Mouse (Mus musculus) intestine, postnatal 0 days (tissue): ENCODE measurements around the gene Abracl. TPM values are rescaled to one million over a fixed set of nuclear protein-coding genes. Genes with fewer than 3 reads are reported as not detected.

Experiments used
- ATAC-seq: fragments of 200-750 bp; cut with Nextera tagmentation; 2 replicates; pipeline ENCODE4 v1.8.0; 2017; ENCODE audit warnings: mild to moderate bottlenecking, moderate TSS enrichment, moderate library complexity
- H3K27ac ChIP-seq: fragments of 300-500 bp; sonication (generic); 2 replicates; pipeline ENCODE4 v1.5.1; 2014; ENCODE audit warnings: mild to moderate bottlenecking, low read depth, low read length, moderate library complexity
- H3K27me3 ChIP-seq: fragments of 300-500 bp; sonication (generic); replicated peaks from 2 replicates; pipeline ENCODE4 v1.6.1; 2014; ENCODE audit warnings: low read length, mixed read lengths; ENCODE audit not compliant: control insufficient read depth, insufficient read depth
- H3K36me3 ChIP-seq: fragments of 300-500 bp; sonication (generic); 2 replicates; pipeline ENCODE4 v1.6.1; 2014; ENCODE audit warnings: mild to moderate bottlenecking, moderate library complexity; ENCODE audit not compliant: control insufficient read depth, insufficient read depth
- H3K4me1 ChIP-seq: fragments of 300-500 bp; sonication (generic); replicated peaks from 2 replicates; pipeline ENCODE4 v1.6.1; 2014; ENCODE audit warnings: antibody characterized with exemption, low read length, mixed read lengths; ENCODE audit not compliant: control insufficient read depth, insufficient read depth
- H3K4me2 ChIP-seq: fragments of 300-500 bp; sonication (generic); replicated peaks from 2 replicates; pipeline ENCODE4 v1.6.1; 2014; ENCODE audit warnings: low read depth, mild to moderate bottlenecking, moderate library complexity
- H3K4me3 ChIP-seq: fragments of 300-500 bp; sonication (generic); 2 replicates; pipeline ENCODE4 v1.5.1; 2014; ENCODE audit warnings: low read depth, low read length
- H3K9ac ChIP-seq: fragments of 300-500 bp; sonication (generic); 2 replicates; pipeline ENCODE4 v1.6.1; 2014; ENCODE audit warnings: mild to moderate bottlenecking, low read depth, low read length
- H3K9me3 ChIP-seq: fragments of 300-500 bp; sonication (generic); 2 replicates; pipeline ENCODE4 v1.6.1; 2016; ENCODE audit warnings: mixed run types; ENCODE audit not compliant: control insufficient read depth
- CTCF ChIP-seq: sonication (generic); IDR thresholded peaks from 2 replicates; pipeline ENCODE4 v1.5.1; 2016; ENCODE audit warnings: low read depth, mild to moderate bottlenecking, control low read depth, antibody characterized with exemption, moderate library complexity
- WGBS: fragments of 180-500 bp; shearing (Covaris S2); extraction: QIAGEN DNeasy Blood & Tissue Kit; methylation state at CpG from one replicate; pipeline ENCODE4 v1.1.7; 2014; 5-methylcytosine and 5-hydroxymethylcytosine counted together
- polyA plus RNA-seq: library from polyadenylated mRNA; unstranded; fragments of >200 nt; fragmentation: Nextera tagmentation; extraction: Ambion mirVana; gene quantifications from 2 replicates; pipeline ENCODE4 v1.2.1, GENCODE M21; 2015

The Abracl gene
- polyA plus RNA-seq, 1 experiment from 2014 or later: 243 TPM

DNA sequence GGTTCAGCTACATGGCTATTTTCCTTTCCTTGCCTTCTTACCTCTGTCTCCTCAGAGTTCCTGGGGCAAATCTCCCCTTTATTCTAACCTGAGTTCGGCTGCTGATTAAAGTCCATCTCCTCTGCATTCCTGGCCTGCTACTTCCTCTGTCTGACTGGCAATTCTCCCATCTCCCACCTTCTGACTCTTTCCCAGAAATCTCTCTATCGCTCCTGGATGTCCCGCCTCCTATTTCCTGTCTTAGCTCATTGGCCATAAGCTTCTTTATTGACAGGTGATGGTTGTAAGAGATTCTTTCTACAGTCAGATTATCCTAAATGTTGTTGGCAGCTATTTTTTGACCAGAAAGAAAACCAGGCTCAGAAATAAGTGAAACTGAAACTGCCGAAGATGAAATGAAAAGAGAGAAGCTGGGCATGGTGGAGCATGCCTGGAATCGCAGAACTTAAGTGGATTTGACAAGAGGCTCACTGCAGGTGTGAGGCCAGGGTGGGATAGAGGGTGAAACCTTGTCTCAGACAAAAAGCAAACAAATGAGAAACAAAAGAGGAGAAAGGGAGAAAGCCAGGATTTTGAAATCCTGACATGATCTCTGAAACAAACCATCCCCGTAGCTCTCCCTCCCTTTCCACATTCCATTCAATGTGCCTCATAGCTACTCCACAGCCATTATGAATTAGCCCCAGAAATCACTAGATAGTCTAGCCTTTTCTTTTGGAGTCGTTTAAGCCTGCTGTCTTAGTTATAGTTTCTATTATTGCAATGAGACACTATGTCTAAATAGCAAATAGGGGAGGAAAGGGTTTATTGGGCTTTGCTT is 17.7 kb downstream of the Abracl start:
- Histone ChIP-seq H3K27me3 (no peaks in the 10 kb centered on the region), H3K27ac (no peak overlapping the region), H3K4me1 (no peaks in the 10 kb centered on the region), H3K4me3 (no peak overlapping the region), H3K4me2 (no peak overlapping the region), H3K36me3 (no peaks in the 10 kb centered on the region), H3K9me3 (no peaks in the 10 kb centered on the region), H3K9ac (no peak overlapping the region)
- 71% methylated on average over 7 of the region's 7 CpGs for WGBS
- no peak for TF ChIP-seq CTCF
- ATAC-seq: no peak

DNA sequence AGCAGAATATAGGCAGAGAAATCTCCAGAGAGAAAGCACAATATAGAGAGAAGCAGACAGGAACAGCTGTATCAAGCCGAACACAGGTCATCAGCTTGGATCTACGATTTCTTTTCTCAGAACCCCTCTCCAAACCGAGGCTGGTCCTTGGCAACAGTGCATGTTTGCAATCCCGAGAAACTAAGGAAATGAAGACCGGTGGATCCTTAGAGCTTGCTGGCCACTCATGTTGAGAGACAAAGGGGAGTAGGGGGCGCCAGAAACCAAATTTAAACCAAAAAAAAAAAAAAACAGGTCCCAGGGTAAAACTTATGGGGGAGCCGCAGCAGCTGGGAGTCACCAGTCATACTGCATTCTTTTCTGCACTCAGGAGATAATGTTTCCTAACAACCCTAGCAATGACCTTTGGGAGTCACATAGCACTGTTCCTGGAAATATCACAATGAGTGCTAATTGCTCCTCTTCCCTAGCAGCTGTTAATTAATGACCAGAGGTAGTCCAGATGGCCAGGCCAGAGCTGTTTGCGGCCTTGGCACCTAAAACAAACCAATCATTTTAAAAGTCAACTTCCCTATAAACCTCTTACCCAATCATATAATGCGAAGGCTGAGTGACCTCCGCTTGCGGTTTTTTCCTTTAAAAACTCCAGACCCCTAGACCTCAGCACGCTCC is 19.0 kb downstream of the Abracl start:
- Histone ChIP-seq H3K36me3 (no peaks in the 10 kb centered on the region), H3K9ac (no peak overlapping the region), H3K4me3 (no peak overlapping the region), H3K27me3 (no peaks in the 10 kb centered on the region), H3K27ac (no peak overlapping the region), H3K4me1 (no peaks in the 10 kb centered on the region), H3K4me2 (no peak overlapping the region), H3K9me3 (no peaks in the 10 kb centered on the region)
- ATAC-seq: peak; percentile 54; the same call in 1 of the 2 replicates
- WGBS: 68% methylated on average over 12 of the region's 12 CpGs
- TF ChIP-seq CTCF: no peak

DNA sequence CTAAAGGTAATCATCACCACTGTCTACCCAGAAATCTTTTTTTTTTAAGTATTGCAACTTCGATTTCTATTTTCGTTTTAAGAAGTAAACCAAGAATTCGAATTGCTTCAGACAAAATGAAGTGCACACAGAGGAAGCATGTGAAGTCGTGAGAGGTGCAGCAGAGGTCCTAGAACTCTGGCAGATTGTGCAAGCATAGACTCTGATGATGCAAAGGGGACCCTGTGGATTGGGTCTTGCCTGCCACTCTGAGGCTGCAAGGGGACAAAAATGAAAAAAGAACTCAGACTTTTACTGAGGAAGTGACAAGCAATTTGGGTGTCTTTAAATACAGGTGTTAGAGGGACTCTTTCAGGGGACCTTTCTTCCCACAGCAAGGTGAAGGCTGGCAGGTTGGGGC is 32.5 kb downstream of the Abracl start:
- Histone ChIP-seq H3K4me2 (no peak overlapping the region), H3K27ac (no peak overlapping the region), H3K27me3 (no peaks in the 10 kb centered on the region), H3K36me3 (no peaks in the 10 kb centered on the region), H3K4me3 (no peak overlapping the region), H3K9me3 (no peaks in the 10 kb centered on the region), H3K4me1 (no peaks in the 10 kb centered on the region), H3K9ac (no peak overlapping the region)
- TF ChIP-seq CTCF: no peak
- ATAC-seq: no peak
- WGBS: 86% methylated on average over 4 of the region's 4 CpGs

DNA sequence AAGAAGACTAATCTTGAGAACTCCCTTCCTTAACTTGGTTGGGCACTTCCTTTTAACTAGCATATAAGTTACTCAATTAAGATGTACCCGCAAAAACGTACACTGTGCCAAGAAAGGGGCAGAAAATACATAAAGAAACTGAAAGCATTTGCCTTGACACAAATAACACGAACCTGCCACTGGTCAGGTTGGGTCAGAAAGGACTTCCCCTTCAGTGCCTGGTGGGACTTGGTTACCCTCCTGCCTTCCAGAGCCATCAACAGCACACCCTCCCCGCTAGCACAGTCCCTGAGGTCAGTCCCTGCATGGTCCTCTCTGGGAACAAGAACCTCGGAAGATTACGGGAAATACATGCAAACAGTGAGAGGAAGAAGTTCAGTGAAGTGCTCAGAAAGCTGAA is 34.0 kb downstream of the Abracl start:
- no peaks in the 10 kb centered on the region for H3K4me1 ChIP-seq
- H3K27me3 ChIP-seq: no peaks in the 10 kb centered on the region
- no peak for TF ChIP-seq CTCF
- ATAC-seq: no peak
- no peaks in the 10 kb centered on the region for H3K36me3 ChIP-seq
- no peak overlapping the region for H3K4me2 ChIP-seq
- H3K4me3 ChIP-seq: no peak overlapping the region
- H3K27ac ChIP-seq: no peak overlapping the region
- no peaks in the 10 kb centered on the region for H3K9me3 ChIP-seq
- 67% methylated on average over 6 of the region's 6 CpGs for WGBS
- no peak overlapping the region for H3K9ac ChIP-seq

DNA sequence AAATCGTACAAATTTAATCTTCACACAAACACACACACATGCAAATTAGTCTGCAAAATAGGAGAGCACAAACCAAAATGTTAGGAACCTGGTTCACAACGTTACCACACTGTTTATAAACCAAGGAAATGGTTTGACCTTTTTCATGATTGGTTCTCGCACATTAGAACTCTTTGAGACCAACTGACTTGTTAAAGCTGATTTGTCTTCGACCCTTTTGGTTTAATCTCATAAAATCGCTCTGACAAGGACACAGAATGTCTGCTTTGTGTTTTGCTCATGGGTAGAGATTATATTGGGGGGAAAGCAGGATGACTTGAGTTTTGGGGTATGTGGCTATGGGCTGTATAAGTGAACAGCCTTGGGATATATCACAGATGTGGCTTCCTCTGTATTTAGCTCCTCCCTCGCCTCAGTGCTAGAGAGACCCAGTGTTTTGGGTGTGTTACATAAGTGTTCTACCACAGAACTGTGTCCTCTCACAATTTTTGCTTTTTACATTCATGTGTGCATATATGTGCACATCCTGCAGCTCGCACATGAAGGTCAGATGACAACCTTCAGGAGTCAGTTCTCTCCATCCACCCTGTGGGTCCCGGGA is 35.2 kb downstream of the Abracl start:
- Histone ChIP-seq H3K9ac (no peak overlapping the region), H3K4me1 (no peaks in the 10 kb centered on the region), H3K4me2 (no peak overlapping the region), H3K4me3 (no peak overlapping the region), H3K9me3 (no peaks in the 10 kb centered on the region), H3K27me3 (no peaks in the 10 kb centered on the region), H3K36me3 (no peaks in the 10 kb centered on the region), H3K27ac (no peak overlapping the region)
- WGBS: 79% methylated on average over 8 of the region's 8 CpGs
- ATAC-seq: no peak
- TF ChIP-seq CTCF: no peak

DNA sequence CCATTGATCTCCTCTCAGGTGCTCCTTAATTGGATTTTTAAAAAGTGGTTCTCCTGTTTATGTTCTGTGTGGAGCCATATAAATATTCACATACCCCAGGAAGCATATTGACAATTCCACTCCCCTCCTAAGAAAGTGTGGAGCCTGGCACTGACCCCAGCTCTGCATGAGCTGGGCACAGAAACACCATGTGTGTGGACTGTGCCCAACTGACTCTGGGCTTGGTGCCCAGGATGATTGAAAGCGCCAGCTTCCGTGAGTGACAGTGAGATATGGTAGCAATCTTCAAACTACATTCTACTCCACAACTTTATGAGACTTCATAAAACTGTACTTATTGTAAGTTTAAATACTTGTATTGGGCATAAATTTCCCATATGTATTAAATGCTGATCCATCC is 39.8 kb downstream of the Abracl start:
- no peak overlapping the region for H3K4me3 ChIP-seq
- H3K4me2 ChIP-seq: no peak overlapping the region
- ATAC-seq: no peak
- H3K9ac ChIP-seq: no peak overlapping the region
- H3K36me3 ChIP-seq: no peaks in the 10 kb centered on the region
- H3K27ac ChIP-seq: no peak overlapping the region
- WGBS: 82% methylated on average over 2 of the region's 2 CpGs
- TF ChIP-seq CTCF: no peak
- H3K4me1 ChIP-seq: no peaks in the 10 kb centered on the region
- H3K27me3 ChIP-seq: no peaks in the 10 kb centered on the region
- H3K9me3 ChIP-seq: no peaks in the 10 kb centered on the region
